Mouse (Mus musculus) bone marrow macrophage, adult 2 months (primary cell): ENCODE results near the gene Eva1c. TPM values are rescaled to one million over a fixed set of nuclear protein-coding genes. Genes with fewer than 3 reads are reported as not detected.

ENCODE experiments used
- H3K27ac ChIP-seq: 2 replicates; pipeline ENCODE4 v1.5.1; 2012; ENCODE audit warnings: low read depth, low read length; ENCODE audit not compliant: insufficient read depth
- H3K4me1 ChIP-seq: 2 replicates; pipeline ENCODE4 v1.6.1; 2012; ENCODE audit warnings: low read length; ENCODE audit not compliant: control insufficient read depth, insufficient read depth
- H3K4me3 ChIP-seq: 2 replicates; pipeline ENCODE4 v1.5.1; 2012; ENCODE audit warnings: mild to moderate bottlenecking, low read length, moderate library complexity; ENCODE audit not compliant: insufficient read depth
- CTCF ChIP-seq: IDR thresholded peaks from 2 replicates; pipeline ENCODE4 v1.5.1; 2012; ENCODE audit warnings: low read depth, mild to moderate bottlenecking, low read length, moderate library complexity
- POLR2A ChIP-seq: IDR thresholded peaks from 2 replicates; pipeline ENCODE4 v1.6.1; 2012; ENCODE audit warnings: mild to moderate bottlenecking, low read depth, low read length, borderline replicate concordance
- polyA plus RNA-seq: library from polyadenylated mRNA; stranded (reverse); fragments of >200 nt; gene quantifications from 2 replicates; pipeline ENCODE4 v1.2.4, GENCODE M21; 2012; ENCODE audit not compliant: missing spikeins, insufficient read depth, insufficient read length

The Eva1c gene
- polyA plus RNA-seq, 1 experiment, result not detected

- TF ChIP-seq POLR2A (no peak), CTCF (no peak)
- peak overlapping the region; percentile 93 for H3K4me3 ChIP-seq
- H3K27ac ChIP-seq, result peak overlapping the region; percentile 33; the same call in 1 of the 2 replicates
- peaks cover 3% of the 10 kb centered on the region; the same call in 1 of the 2 replicates for H3K4me1 ChIP-seq
Measured at GRCm38 (mm10) chr16:90933534-90934176, 107.1 kb downstream of the Eva1c start.

GRCm38 (mm10) chr16:90934193-90934686, 107.7 kb downstream of the Eva1c start:
- Histone ChIP-seq H3K27ac (peak overlapping the region; percentile 33), H3K4me1 (peaks cover 3% of the 10 kb centered on the region; the same call in 1 of the 2 replicates), H3K4me3 (peak overlapping the region; percentile 93)
- TF ChIP-seq CTCF, result no peak
- no peak for TF ChIP-seq POLR2A

- no peak for TF ChIP-seq POLR2A
- no peak for TF ChIP-seq CTCF
- peak within 1 kb of the TSS; percentile 33 for H3K27ac ChIP-seq
- peak within 1 kb of the TSS; percentile 93 for H3K4me3 ChIP-seq
- peaks cover 3% of the 10 kb centered on the region; the same call in 1 of the 2 replicates for H3K4me1 ChIP-seq
Measured at GRCm38 (mm10) chr16:90934687-90935328, 108.3 kb downstream of the Eva1c start, which contains the start of gene Cfap298. TSS of gene Cfap298 (minus strand) at chr16:90935114.

- Histone ChIP-seq H3K4me1 (no peaks in the 10 kb centered on the region), H3K27ac (no peak overlapping the region), H3K4me3 (no peak overlapping the region)
- no peak for TF ChIP-seq POLR2A
- TF ChIP-seq CTCF, result no peak
Measured at GRCm38 (mm10) chr16:90941246-90941645, 114.7 kb downstream of the Eva1c start.

GRCm38 (mm10) chr16:90946977-90947376, 120.5 kb downstream of the Eva1c start:
- H3K27ac ChIP-seq, result no peak overlapping the region
- H3K4me1 ChIP-seq, result no peaks in the 10 kb centered on the region
- no peak overlapping the region for H3K4me3 ChIP-seq
- TF ChIP-seq POLR2A (no peak), CTCF (no peak)

- TF ChIP-seq CTCF, result no peak
- TF ChIP-seq POLR2A, result no peak
- no peak overlapping the region for H3K4me3 ChIP-seq
Measured at GRCm38 (mm10) chr16:90950354-90950963, 123.9 kb downstream of the Eva1c start.

GRCm38 (mm10) chr16:90953147-90953546, 126.6 kb downstream of the Eva1c start:
- TF ChIP-seq CTCF (no peak), POLR2A (no peak)
- Histone ChIP-seq H3K4me3 (no peak overlapping the region), H3K27ac (no peak overlapping the region), H3K4me1 (no peaks in the 10 kb centered on the region)

More at GRCm38 (mm10) chr16:90950354-90950963, 123.9 kb downstream of the Eva1c start:
- no peaks in the 10 kb centered on the region for H3K4me1 ChIP-seq
- H3K27ac ChIP-seq, result no peak overlapping the region

GRCm38 (mm10) chr16:90953770-90954169, 127.3 kb downstream of the Eva1c start:
- Histone ChIP-seq H3K4me1 (no peaks in the 10 kb centered on the region), H3K4me3 (no peak overlapping the region), H3K27ac (no peak overlapping the region)
- TF ChIP-seq POLR2A (no peak), CTCF (no peak)

Other genes starting within 250 kb of the Eva1c start
- 40.1 and 44.4 TPM in 2 replicates for gene Mis18a, start 99.3 kb upstream of the Eva1c start, polyA plus RNA-seq
- not detected in 2 replicates for gene Mrap, start 88.5 kb upstream of the Eva1c start, polyA plus RNA-seq
- 2.3 and 2.8 TPM in 2 replicates for gene Urb1, start 16.3 kb upstream of the Eva1c start, polyA plus RNA-seq
- gene Cfap298, start 108.4 kb downstream of the Eva1c start, polyA plus RNA-seq, result 7.1 and 9.4 TPM in 2 replicates
- 91.7 and 118 TPM in 2 replicates for gene Synj1, start 184.6 kb downstream of the Eva1c start, polyA plus RNA-seq
- 91.7 and 108 TPM in 2 replicates for gene Paxbp1, start 217.8 kb downstream of the Eva1c start, polyA plus RNA-seq